Mouse (Mus musculus) forebrain, embryonic 13.5 days (tissue): ENCODE results near the gene Gm11060. TPM values are rescaled to one million over a fixed set of nuclear protein-coding genes. Genes with fewer than 3 reads are reported as not detected.

Experiments used
- ATAC-seq: fragments of 200-750 bp; cut with Nextera tagmentation; 2 replicates; pipeline ENCODE4 v1.8.0; 2017
- H3K27ac ChIP-seq: fragments of 300-500 bp; sonication (generic); 2 replicates; pipeline ENCODE4 v1.5.1; 2015; ENCODE audit warnings: inconsistent platforms, mild to moderate bottlenecking, moderate library complexity
- H3K27me3 ChIP-seq: fragments of 300-500 bp; sonication (generic); 2 replicates; pipeline ENCODE4 v1.6.1; 2015; ENCODE audit warnings: mild to moderate bottlenecking, inconsistent platforms
- H3K36me3 ChIP-seq: fragments of 300-500 bp; sonication (generic); 2 replicates; pipeline ENCODE4 v1.6.1; 2015; ENCODE audit warnings: mild to moderate bottlenecking, inconsistent platforms; ENCODE audit not compliant: poor library complexity, severe bottlenecking
- H3K4me1 ChIP-seq: fragments of 300-500 bp; sonication (generic); 2 replicates; pipeline ENCODE4 v1.6.1; 2015; ENCODE audit warnings: inconsistent platforms
- H3K4me2 ChIP-seq: fragments of 300-500 bp; sonication (generic); 2 replicates; pipeline ENCODE4 v1.6.1; 2015; ENCODE audit warnings: inconsistent platforms, mild to moderate bottlenecking, moderate library complexity
- H3K4me3 ChIP-seq: fragments of 300-500 bp; sonication (generic); 2 replicates; pipeline ENCODE4 v1.5.1; 2015; ENCODE audit warnings: mild to moderate bottlenecking, inconsistent platforms
- H3K9ac ChIP-seq: fragments of 300-500 bp; sonication (generic); 2 replicates; pipeline ENCODE4 v1.6.1; 2015; ENCODE audit warnings: mild to moderate bottlenecking, inconsistent platforms
- H3K9me3 ChIP-seq: fragments of 300-500 bp; sonication (generic); replicated peaks from 2 replicates; pipeline ENCODE4 v1.6.1; 2016; ENCODE audit warnings: inconsistent platforms
- WGBS: fragments of 180-500 bp; shearing (Covaris S2); methylation state at CpG from one replicate; pipeline ENCODE4 v1.1.7; 2015; 5-methylcytosine and 5-hydroxymethylcytosine counted together
- polyA plus RNA-seq: library from polyadenylated mRNA; unstranded; fragments of >200 nt; fragmentation: Nextera tagmentation; extraction: Ambion mirVana; gene quantifications from 2 replicates; pipeline ENCODE4 v1.2.1, GENCODE M21; 2015

The Gm11060 gene
- polyA plus RNA-seq, 1 experiment from 2014 or later: not detected

- H3K4me1 ChIP-seq: peaks cover 21% of the 10 kb centered on the region
- ATAC-seq: no peak
- peaks cover 100% of the 10 kb centered on the region for H3K27me3 ChIP-seq
- no peaks in the 10 kb centered on the region for H3K36me3 ChIP-seq
- no peak overlapping the region for H3K9ac ChIP-seq
- H3K27ac ChIP-seq: no peak overlapping the region
- H3K4me3 ChIP-seq: 0 out of 2 replicates have a peak overlapping the region, but pooled peaks have one; percentile 6
- H3K4me2 ChIP-seq: peak overlapping the region; percentile 33; the same call in 1 of the 2 replicates
- 6% methylated on average over 12 of the region's 12 CpGs for WGBS
- H3K9me3 ChIP-seq: no peaks in the 10 kb centered on the region
These were observed 39.4 kb downstream of the Gm11060 start for GRCm38 (mm10) chr2:105131061-105131810.

GRCm38 (mm10) chr2:105131811-105132100 is 39.9 kb downstream of the Gm11060 start:
- H3K4me2 ChIP-seq: no peak overlapping the region
- WGBS: 0% methylated on average over 2 of the region's 2 CpGs

GRCm38 (mm10) chr2:105132300-105132699 is 40.5 kb downstream of the Gm11060 start:
- peaks cover 11% of the 10 kb centered on the region for H3K4me1 ChIP-seq
- WGBS: under 1% methylated on average over 17 of the region's 17 CpGs
- no peaks in the 10 kb centered on the region for H3K9me3 ChIP-seq
- no peaks in the 10 kb centered on the region for H3K36me3 ChIP-seq
- no peak overlapping the region for H3K4me3 ChIP-seq
- ATAC-seq: no peak
- H3K27me3 ChIP-seq: peaks cover 100% of the 10 kb centered on the region
- no peak overlapping the region for H3K27ac ChIP-seq
- H3K9ac ChIP-seq: no peak overlapping the region
- H3K4me2 ChIP-seq: no peak overlapping the region

More at GRCm38 (mm10) chr2:105131811-105132100, 39.9 kb downstream of the Gm11060 start:
- H3K27me3 ChIP-seq: peaks cover 100% of the 10 kb centered on the region
- H3K27ac ChIP-seq: no peak overlapping the region
- no peaks in the 10 kb centered on the region for H3K9me3 ChIP-seq
- no peak overlapping the region for H3K9ac ChIP-seq
- no peaks in the 10 kb centered on the region for H3K36me3 ChIP-seq
- H3K4me1 ChIP-seq: peaks cover 16% of the 10 kb centered on the region
- no peak overlapping the region for H3K4me3 ChIP-seq
- no peak for ATAC-seq

- peaks cover 8% of the 10 kb centered on the region for H3K4me1 ChIP-seq
- H3K27me3 ChIP-seq: peaks cover 100% of the 10 kb centered on the region
- 0 out of 2 replicates have a peak, but pooled peaks have one; percentile 44 for ATAC-seq
- no peak overlapping the region for H3K4me2 ChIP-seq
- 1% methylated on average over 43 of the region's 43 CpGs for WGBS
- no peak overlapping the region for H3K9ac ChIP-seq
- H3K9me3 ChIP-seq: no peaks in the 10 kb centered on the region
- no peak overlapping the region for H3K4me3 ChIP-seq
- no peak overlapping the region for H3K27ac ChIP-seq
- no peaks in the 10 kb centered on the region for H3K36me3 ChIP-seq
These were observed 41.3 kb downstream of the Gm11060 start for GRCm38 (mm10) chr2:105132933-105133795.

GRCm38 (mm10) chr2:105134296-105134695 is 42.5 kb downstream of the Gm11060 start:
- Histone ChIP-seq H3K27me3 (peaks cover 98% of the 10 kb centered on the region), H3K36me3 (no peaks in the 10 kb centered on the region), H3K9me3 (no peaks in the 10 kb centered on the region), H3K4me2 (no peak overlapping the region), H3K4me3 (no peak overlapping the region), H3K4me1 (peaks cover 8% of the 10 kb centered on the region), H3K27ac (no peak overlapping the region), H3K9ac (no peak overlapping the region)
- ATAC-seq: peak; percentile 69; the same call in 1 of the 2 replicates
- 0% methylated on average over 18 of the region's 19 CpGs for WGBS

- no peak for ATAC-seq
- Histone ChIP-seq H3K4me2 (no peak overlapping the region), H3K9ac (no peak overlapping the region), H3K4me1 (peaks cover 10% of the 10 kb centered on the region), H3K27ac (no peak overlapping the region), H3K4me3 (no peak overlapping the region), H3K36me3 (no peaks in the 10 kb centered on the region), H3K27me3 (peaks cover 55% of the 10 kb centered on the region), H3K9me3 (no peaks in the 10 kb centered on the region)
- 81% methylated on average over 7 of the region's 7 CpGs for WGBS
These were observed 47.7 kb downstream of the Gm11060 start for GRCm38 (mm10) chr2:105139471-105139870.

- no peaks in the 10 kb centered on the region for H3K36me3 ChIP-seq
- no peak overlapping the region for H3K4me3 ChIP-seq
- no peak overlapping the region for H3K4me2 ChIP-seq
- ATAC-seq: no peak
- H3K27me3 ChIP-seq: peaks cover 36% of the 10 kb centered on the region
- no peak overlapping the region for H3K9ac ChIP-seq
- 26% methylated on average over 7 of the region's 7 CpGs for WGBS
- no peaks in the 10 kb centered on the region for H3K9me3 ChIP-seq
- H3K4me1 ChIP-seq: peaks cover 9% of the 10 kb centered on the region; the same call in 1 of the 2 replicates
- H3K27ac ChIP-seq: no peak overlapping the region
These were observed 49.6 kb downstream of the Gm11060 start for GRCm38 (mm10) chr2:105141371-105141770.

Other genes starting within 250 kb of the Gm11060 start
- 0.45 and 0.52 TPM in 2 replicates for gene Prrg4, start 242.1 kb upstream of the Gm11060 start, polyA plus RNA-seq
- gene Ccdc73, start 224.2 kb upstream of the Gm11060 start, polyA plus RNA-seq: 9.3 and 10.0 TPM in 2 replicates
- gene Eif3m, start 74.9 kb upstream of the Gm11060 start, polyA plus RNA-seq: 248 and 255 TPM in 2 replicates
- gene Wt1, start 34.5 kb downstream of the Gm11060 start, polyA plus RNA-seq: not detected in 2 replicates
- gene Them7, start 132.3 kb downstream of the Gm11060 start, polyA plus RNA-seq: not detected in 2 replicates